Mouse (Mus musculus): Measurements from ENCODE around the gene Nav3.

DNA sequence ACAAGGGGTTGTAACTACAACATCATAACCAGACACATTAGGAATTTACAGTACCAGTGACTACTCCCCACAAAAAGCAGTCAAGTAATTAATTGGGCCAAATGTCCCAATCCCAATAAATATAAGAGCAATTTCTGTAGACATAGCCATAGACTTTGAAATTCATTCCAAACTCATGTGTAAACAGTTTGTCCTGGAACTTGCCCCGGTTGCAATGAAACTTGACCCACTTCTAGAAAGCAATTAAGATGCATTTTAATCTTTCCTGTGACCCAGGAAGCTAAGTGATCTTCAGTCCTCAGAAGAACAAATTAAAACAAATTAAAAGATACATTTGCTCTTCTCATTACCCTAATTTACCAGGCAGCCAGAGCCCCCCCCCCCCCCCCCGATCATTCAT lies 590.6 kb downstream of the Nav3 start:
- no peak for TF ChIP-seq CTCF (IDR thresholded peaks at IDR 0.05; ENCODE audit: extremely low read depth, insufficient read depth, low read length)
- TF ChIP-seq POLR2A (IDR thresholded peaks at IDR 0.05; ENCODE audit: extremely low read depth, insufficient read depth, low read length): no peak
